Mouse (Mus musculus) heart, embryonic 12.5 days (tissue): Measurements from ENCODE around the gene Nell1. TPM values are rescaled to one million over a fixed set of nuclear protein-coding genes. Genes with fewer than 3 reads are reported as not detected.

Experiments used
- ATAC-seq: fragments of 200-750 bp; cut with Nextera tagmentation; 2 replicates; pipeline ENCODE4 v1.8.0; 2017; ENCODE audit warnings: moderate TSS enrichment, moderate library complexity; ENCODE audit not compliant: insufficient number of reproducible peaks, low FRiP score
- H3K27ac ChIP-seq: fragments of 300-500 bp; sonication (generic); 2 replicates; pipeline ENCODE4 v1.5.1; 2016; ENCODE audit warnings: mild to moderate bottlenecking, moderate library complexity; ENCODE audit not compliant: poor library complexity, severe bottlenecking
- H3K27me3 ChIP-seq: fragments of 300-500 bp; sonication (generic); replicated peaks from 2 replicates; pipeline ENCODE4 v1.6.1; 2016; ENCODE audit warnings: mild to moderate bottlenecking, moderate library complexity
- H3K36me3 ChIP-seq: fragments of 300-500 bp; sonication (generic); 2 replicates; pipeline ENCODE4 v1.6.1; 2016; ENCODE audit warnings: mild to moderate bottlenecking, moderate library complexity
- H3K4me1 ChIP-seq: fragments of 300-500 bp; sonication (generic); replicated peaks from 2 replicates; pipeline ENCODE4 v1.6.1; 2016; ENCODE audit warnings: mild to moderate bottlenecking
- H3K4me2 ChIP-seq: fragments of 300-500 bp; sonication (generic); 2 replicates; pipeline ENCODE4 v1.6.1; 2016; ENCODE audit warnings: mild to moderate bottlenecking, moderate library complexity
- H3K4me3 ChIP-seq: fragments of 300-500 bp; sonication (generic); 2 replicates; pipeline ENCODE4 v1.5.1; 2016; ENCODE audit warnings: mild to moderate bottlenecking
- H3K9ac ChIP-seq: fragments of 300-500 bp; sonication (generic); 2 replicates; pipeline ENCODE4 v1.6.1; 2016; ENCODE audit warnings: mild to moderate bottlenecking, moderate library complexity
- H3K9me3 ChIP-seq: fragments of 300-500 bp; sonication (generic); replicated peaks from 2 replicates; pipeline ENCODE4 v1.6.1; 2016; ENCODE audit warnings: mild to moderate bottlenecking, moderate library complexity
- WGBS: fragments of 180-500 bp; shearing (Covaris S2); methylation state at CpG from one replicate; pipeline ENCODE4 v1.1.7; 2016; 5-methylcytosine and 5-hydroxymethylcytosine counted together
- polyA plus RNA-seq: library from polyadenylated mRNA; unstranded; fragments of >200 nt; fragmentation: Nextera tagmentation; extraction: Ambion mirVana; gene quantifications from 2 replicates; pipeline ENCODE4 v1.2.1, GENCODE M21; 2016

Gene Nell1
- polyA plus RNA-seq, 1 experiment from 2014 or later = 0.50 TPM

- Histone ChIP-seq H3K27me3 (no peaks in the 10 kb centered on the region), H3K4me3 (no peak overlapping the region), H3K4me1 (no peaks in the 10 kb centered on the region), H3K4me2 (no peak overlapping the region), H3K9me3 (no peaks in the 10 kb centered on the region), H3K9ac (no peak overlapping the region), H3K27ac (no peak overlapping the region), H3K36me3 (no peaks in the 10 kb centered on the region)
- ATAC-seq = no peak
- 85% methylated on average over 2 of the region's 2 CpGs for WGBS
Observed at GRCm38 (mm10) chr7:49963764-49964163, 10.9 kb upstream of the Nell1 start.

GRCm38 (mm10) chr7:49969516-49969915, 5.1 kb upstream of the Nell1 start:
- Histone ChIP-seq H3K9me3 (no peaks in the 10 kb centered on the region), H3K27ac (no peak overlapping the region), H3K4me1 (peaks cover under 1% of the 10 kb centered on the region), H3K4me3 (no peak overlapping the region), H3K27me3 (peaks cover 34% of the 10 kb centered on the region), H3K36me3 (no peaks in the 10 kb centered on the region), H3K9ac (no peak overlapping the region), H3K4me2 (no peak overlapping the region)
- 45% methylated on average over 4 of the region's 4 CpGs for WGBS
- no peak for ATAC-seq

DNA sequence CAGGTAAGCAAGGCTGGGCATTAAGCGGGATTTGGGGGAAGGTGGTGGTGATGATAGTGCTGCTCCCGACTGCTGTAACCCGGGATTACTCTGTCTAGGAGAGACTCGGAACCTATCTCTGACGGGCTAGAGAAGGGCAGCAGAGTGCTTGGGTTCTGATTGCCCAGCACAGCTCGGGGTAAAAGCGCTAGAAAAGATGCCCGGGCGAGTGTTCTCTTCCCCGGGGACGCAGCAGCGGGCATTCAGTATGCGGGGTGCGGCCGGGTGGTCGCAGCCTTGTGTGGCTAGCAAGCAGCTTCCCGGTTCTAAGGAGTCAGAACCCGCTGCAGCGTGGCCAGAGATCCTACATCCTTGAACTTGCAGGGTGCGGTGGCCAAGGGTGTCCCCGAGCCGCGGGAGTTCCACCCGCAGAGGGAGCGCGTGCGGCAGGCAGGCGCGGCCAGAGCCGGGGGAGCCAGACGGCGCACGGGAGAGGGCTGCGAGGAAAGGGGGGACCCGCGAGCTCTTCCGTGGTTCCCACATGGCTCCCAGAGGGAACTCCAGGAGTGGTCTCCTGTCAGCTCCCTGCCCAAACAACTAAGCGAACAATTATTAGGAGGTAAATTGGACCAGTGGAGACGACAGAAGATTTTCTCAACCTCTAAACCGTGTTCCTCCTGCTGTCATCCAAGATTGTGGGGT, 917 bp downstream of the Nell1 start:
- ATAC-seq = no peak
- H3K9me3 ChIP-seq = no peaks in the 10 kb centered on the region
- H3K36me3 ChIP-seq = no peaks in the 10 kb centered on the region
- H3K4me1 ChIP-seq = peaks cover 15% of the 10 kb centered on the region
- no peak overlapping the region for H3K27ac ChIP-seq
- H3K4me3 ChIP-seq = peak overlapping the region; percentile 58
- under 1% methylated on average over 40 of the region's 40 CpGs for WGBS
- H3K27me3 ChIP-seq = peaks cover 94% of the 10 kb centered on the region
- peak overlapping the region; percentile 95 for H3K4me2 ChIP-seq
- H3K9ac ChIP-seq = peak overlapping the region; percentile 42

DNA sequence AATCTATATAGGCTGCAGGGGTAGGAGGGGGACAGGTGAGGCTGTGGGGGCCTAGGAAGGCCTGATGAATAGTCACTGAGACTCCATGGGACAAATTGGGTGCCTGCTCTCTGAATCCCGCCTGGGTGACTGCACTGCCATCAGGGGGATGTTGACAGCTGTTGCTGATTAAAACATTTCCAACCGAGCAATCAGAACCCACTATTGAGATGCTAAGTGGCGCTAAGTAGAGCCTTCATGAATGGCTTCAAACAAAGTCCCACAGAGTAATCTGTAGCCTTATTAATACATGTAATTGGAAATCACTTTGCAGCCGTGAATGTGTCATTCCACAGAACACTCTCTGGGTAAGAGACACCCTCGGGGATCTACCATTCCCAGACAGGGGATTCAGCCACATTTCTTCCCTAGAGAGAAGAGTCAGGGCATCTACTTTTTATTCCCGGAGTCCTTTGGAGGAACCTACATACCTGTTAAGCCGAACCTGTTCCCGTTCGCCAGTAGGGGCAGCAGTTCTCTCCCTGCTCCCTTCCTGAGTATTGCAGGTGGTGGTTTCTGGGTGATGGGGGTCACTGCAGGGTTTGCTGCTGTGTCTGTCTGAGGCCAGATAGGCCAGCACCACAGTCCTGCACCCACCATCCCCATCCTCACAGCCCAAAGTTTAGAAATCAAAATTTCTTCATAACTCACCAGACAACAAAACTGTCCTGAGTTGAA, 7.0 kb downstream of the Nell1 start:
- H3K27me3 ChIP-seq = peaks cover 60% of the 10 kb centered on the region
- H3K4me2 ChIP-seq = no peak overlapping the region
- no peak overlapping the region for H3K27ac ChIP-seq
- H3K36me3 ChIP-seq = no peaks in the 10 kb centered on the region
- 16% methylated on average over 9 of the region's 9 CpGs for WGBS
- H3K4me1 ChIP-seq = no peaks in the 10 kb centered on the region
- no peak overlapping the region for H3K9ac ChIP-seq
- no peak overlapping the region for H3K4me3 ChIP-seq
- no peak for ATAC-seq
- H3K9me3 ChIP-seq = no peaks in the 10 kb centered on the region

- Histone ChIP-seq H3K4me1 (no peaks in the 10 kb centered on the region), H3K9me3 (no peaks in the 10 kb centered on the region), H3K9ac (no peak overlapping the region), H3K36me3 (no peaks in the 10 kb centered on the region), H3K27ac (no peak overlapping the region), H3K27me3 (peaks cover 29% of the 10 kb centered on the region), H3K4me2 (peak overlapping the region; percentile 15; the same call in 1 of the 2 replicates), H3K4me3 (no peak overlapping the region)
- 44% methylated on average over 6 of the region's 6 CpGs for WGBS
- no peak for ATAC-seq
Observed at GRCm38 (mm10) chr7:49984698-49985097, 10.0 kb downstream of the Nell1 start.

DNA sequence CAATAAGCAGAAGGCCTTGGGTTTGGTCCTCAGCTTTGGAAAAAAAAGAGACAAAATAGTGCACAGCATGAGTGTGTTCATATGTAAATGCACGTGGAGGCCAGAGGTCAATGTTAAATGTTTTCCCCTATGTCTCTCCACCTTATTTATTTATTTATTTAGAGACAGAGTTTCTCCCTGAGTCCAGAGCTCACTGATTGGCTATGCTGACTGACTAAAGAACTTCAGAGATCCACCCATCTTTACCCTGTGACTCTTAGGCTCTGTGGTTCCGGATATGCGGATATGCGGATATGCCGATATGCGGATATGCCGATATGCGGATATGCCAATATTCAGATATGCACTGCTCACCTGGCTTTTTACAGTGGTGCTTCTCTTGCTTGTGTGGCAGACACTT, 11.3 kb downstream of the Nell1 start:
- H3K4me2 ChIP-seq = no peak overlapping the region
- H3K9ac ChIP-seq = no peak overlapping the region
- no peaks in the 10 kb centered on the region for H3K9me3 ChIP-seq
- 86% methylated on average over 8 of the region's 8 CpGs for WGBS
- peaks cover 18% of the 10 kb centered on the region for H3K27me3 ChIP-seq
- H3K36me3 ChIP-seq = no peaks in the 10 kb centered on the region
- no peaks in the 10 kb centered on the region for H3K4me1 ChIP-seq
- H3K27ac ChIP-seq = no peak overlapping the region
- H3K4me3 ChIP-seq = no peak overlapping the region
- ATAC-seq = no peak

- Histone ChIP-seq H3K4me2 (no peak overlapping the region), H3K36me3 (no peaks in the 10 kb centered on the region), H3K27ac (no peak overlapping the region), H3K9ac (no peak overlapping the region), H3K4me1 (no peaks in the 10 kb centered on the region), H3K9me3 (no peaks in the 10 kb centered on the region), H3K27me3 (no peaks in the 10 kb centered on the region), H3K4me3 (no peak overlapping the region)
- ATAC-seq = no peak
- 69% methylated on average over 4 of the region's 4 CpGs for WGBS
Observed at GRCm38 (mm10) chr7:49999321-49999720, 24.7 kb downstream of the Nell1 start.

DNA sequence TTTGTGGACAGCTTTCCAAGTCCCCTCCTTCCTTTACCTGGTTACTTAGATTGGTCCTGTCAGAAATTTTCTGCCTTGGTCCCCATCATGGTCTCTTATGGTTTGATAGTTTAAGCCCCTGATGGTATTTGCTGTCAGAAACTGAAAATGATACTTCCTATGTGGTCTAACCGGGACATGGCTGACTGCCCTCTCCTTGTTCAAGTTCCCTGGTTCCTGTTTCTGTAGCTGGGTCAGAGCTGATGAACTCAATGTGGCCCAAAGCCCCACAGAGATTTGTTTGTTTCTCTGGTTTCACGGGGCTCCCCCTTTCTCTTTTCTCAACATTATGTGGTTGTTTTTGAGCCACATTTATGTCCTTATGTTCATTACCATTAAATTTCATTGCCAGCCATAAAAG, 30.6 kb downstream of the Nell1 start:
- 65% methylated on average over 2 of the region's 2 CpGs for WGBS

DNA sequence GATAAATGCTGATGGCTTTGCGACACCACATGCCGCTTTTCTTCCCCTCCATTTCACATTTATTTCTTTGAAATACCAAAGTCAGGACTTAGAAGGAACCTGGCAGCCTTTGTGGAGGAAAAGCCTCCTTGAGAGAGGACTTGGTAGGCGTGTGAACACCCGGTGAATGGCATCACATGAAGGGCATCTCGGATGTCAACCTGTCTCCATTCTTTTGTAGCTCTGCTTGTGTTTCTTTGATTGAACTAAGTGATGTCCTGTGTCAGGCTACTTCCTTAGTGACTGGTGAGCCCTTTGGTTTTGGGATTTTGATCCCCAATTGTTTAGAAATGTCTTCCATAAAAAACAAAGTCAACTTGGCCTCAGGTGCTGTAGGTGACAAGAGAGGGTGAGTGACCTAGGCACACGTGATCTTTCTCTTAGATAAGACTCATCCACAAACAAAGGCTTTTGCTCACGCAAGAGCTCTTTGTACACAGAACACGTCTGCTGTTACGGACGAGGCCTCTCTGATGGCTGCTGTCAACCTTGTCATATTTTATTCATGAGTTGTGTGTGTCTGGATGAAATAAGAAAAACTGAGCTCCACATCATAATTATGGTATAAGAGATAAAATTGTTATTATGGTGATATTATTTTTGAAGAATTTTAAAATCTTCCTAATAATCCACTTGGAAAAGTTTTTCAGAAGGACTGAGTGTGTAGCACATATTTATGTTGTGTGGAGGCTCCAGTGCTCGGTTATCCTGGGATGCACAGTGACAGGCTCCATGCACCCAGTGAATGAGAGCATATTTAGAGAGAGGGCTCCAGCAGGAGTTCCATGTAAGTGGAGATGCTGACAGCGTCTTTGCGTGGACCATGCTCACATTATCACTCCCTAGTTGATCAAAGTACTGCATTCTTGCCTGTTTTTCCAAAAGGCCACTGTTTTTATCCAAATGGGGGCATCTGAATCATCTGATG, 60.8 kb downstream of the Nell1 start:
- ATAC-seq = no peak
- Histone ChIP-seq H3K9ac (no peak overlapping the region), H3K27me3 (no peaks in the 10 kb centered on the region), H3K4me3 (no peak overlapping the region), H3K9me3 (no peaks in the 10 kb centered on the region), H3K27ac (no peak overlapping the region), H3K4me2 (no peak overlapping the region), H3K36me3 (no peaks in the 10 kb centered on the region), H3K4me1 (no peaks in the 10 kb centered on the region)
- WGBS = 76% methylated on average over 13 of the region's 13 CpGs

More for the DNA sequence above, 30.6 kb downstream of the Nell1 start:
- no peak overlapping the region for H3K9ac ChIP-seq
- no peak overlapping the region for H3K27ac ChIP-seq
- no peak overlapping the region for H3K4me2 ChIP-seq
- H3K36me3 ChIP-seq = no peaks in the 10 kb centered on the region
- H3K27me3 ChIP-seq = no peaks in the 10 kb centered on the region
- no peaks in the 10 kb centered on the region for H3K9me3 ChIP-seq
- no peak overlapping the region for H3K4me3 ChIP-seq
- no peak for ATAC-seq
- no peaks in the 10 kb centered on the region for H3K4me1 ChIP-seq

- Histone ChIP-seq H3K4me1 (no peaks in the 10 kb centered on the region), H3K4me2 (no peak overlapping the region), H3K36me3 (no peaks in the 10 kb centered on the region), H3K27ac (no peak overlapping the region), H3K27me3 (no peaks in the 10 kb centered on the region), H3K9me3 (no peaks in the 10 kb centered on the region), H3K9ac (no peak overlapping the region), H3K4me3 (no peak overlapping the region)
- WGBS = 58% methylated on average over 6 of the region's 6 CpGs
- ATAC-seq = no peak
Observed at GRCm38 (mm10) chr7:50041112-50041511, 66.4 kb downstream of the Nell1 start.

- H3K4me2 ChIP-seq = no peak overlapping the region
- ATAC-seq = no peak
- H3K4me3 ChIP-seq = no peak overlapping the region
- H3K9ac ChIP-seq = no peak overlapping the region
- no peaks in the 10 kb centered on the region for H3K9me3 ChIP-seq
- no peaks in the 10 kb centered on the region for H3K27me3 ChIP-seq
- H3K4me1 ChIP-seq = no peaks in the 10 kb centered on the region
- H3K27ac ChIP-seq = no peak overlapping the region
- H3K36me3 ChIP-seq = no peaks in the 10 kb centered on the region
- 79% methylated on average over 4 of the region's 4 CpGs for WGBS
Observed at GRCm38 (mm10) chr7:50050144-50050543, 75.5 kb downstream of the Nell1 start.
